Mouse (Mus musculus) ES-E14 (cell line): ENCODE measurements at regions not wholly inside any gene's neighbourhood (a gene's known extent, or its start where the extent isn't known, plus 50 kb on each side); places are given as distances from the start of the nearest gene placed in this dataset.

Source experiments
- HCFC1 ChIP-seq: IDR thresholded peaks from 2 replicates; pipeline ENCODE4 v1.6.1; 2012; ENCODE audit warnings: low read length, inconsistent platforms, borderline replicate concordance; ENCODE audit not compliant: insufficient read depth
- ZC3H11A ChIP-seq: IDR thresholded peaks from 2 replicates; pipeline ENCODE4 v1.6.1; 2012; ENCODE audit warnings: low read depth, mild to moderate bottlenecking, inconsistent platforms, low read length, borderline replicate concordance
- ZNF384 ChIP-seq: IDR thresholded peaks from 2 replicates; pipeline ENCODE4 v1.6.1; 2012; ENCODE audit warnings: low read depth, low read length, inconsistent platforms

GRCm38 (mm10) chr3:151332688-151333452, 104.8 kb upstream of the Adgrl4 start:
- no peak for TF ChIP-seq ZNF384
- TF ChIP-seq ZC3H11A = no peak
- no peak for TF ChIP-seq HCFC1
